Mouse (Mus musculus): ENCODE results near the gene Sbk2. TPM values are rescaled to one million over a fixed set of nuclear protein-coding genes. Genes with fewer than 3 reads are reported as not detected.
A peak's percentile ranks its signal among the peaks of the same experiment; 100 is the strongest.

The Sbk2 gene
- total and polyA plus RNA-seq, 2 experiments from 2014 or later: 0.31 TPM; not detected in 1

- peak overlapping the region; percentile 77 for H3K4me2 ChIP-seq (ENCODE audit: low read depth, low read length)
- peak overlapping the region; percentile 56 for H3K9ac ChIP-seq (replicated peaks; ENCODE audit: low read length)
- peaks cover 31% of the 10 kb centered on the region for H3K4me1 ChIP-seq (ENCODE audit: insufficient read depth, low read length)
- peak overlapping the region; percentile 40 for H3K4me3 ChIP-seq (ENCODE audit: low read length)
- H3K9me3 ChIP-seq (ENCODE audit: low read length): no peaks in the 10 kb centered on the region
- peak overlapping the region; percentile 96 for H3K27ac ChIP-seq
- ATAC-seq: peak; percentile 16
- DNase-seq (ENCODE audit: low spot score): peak; percentile 72
- no peaks in the 10 kb centered on the region for H3K27me3 ChIP-seq (ENCODE audit: insufficient read depth, low read length)
- WGBS: 4% methylated on average over 37 of the region's 37 CpGs
- peak; percentile 71 for TF ChIP-seq CTCF (IDR thresholded peaks at IDR 0.05; ENCODE audit: low read depth)
- H3K36me3 ChIP-seq (ENCODE audit: insufficient read depth, low read length): peaks cover 21% of the 10 kb centered on the region; the same call in 1 of the 2 replicates
Observed at GRCm38 (mm10) chr7:4923586-4924364, 40.4 kb downstream of the Sbk2 start.

- H3K27me3 ChIP-seq (ENCODE audit: insufficient read depth, low read length): no peaks in the 10 kb centered on the region
- H3K4me1 ChIP-seq (ENCODE audit: insufficient read depth, low read length): peaks cover 31% of the 10 kb centered on the region
- peak overlapping the region; percentile 56 for H3K9ac ChIP-seq (replicated peaks; ENCODE audit: low read length)
- WGBS: 1% methylated on average over 14 of the region's 14 CpGs
- peak overlapping the region; percentile 96 for H3K27ac ChIP-seq
- peak; percentile 94 for DNase-seq (ENCODE audit: low spot score)
- ATAC-seq: peak; percentile 48
- TF ChIP-seq CTCF (IDR thresholded peaks at IDR 0.05; ENCODE audit: low read depth): peak; percentile 62
- peaks cover 28% of the 10 kb centered on the region; the same call in 1 of the 2 replicates for H3K36me3 ChIP-seq (ENCODE audit: insufficient read depth, low read length)
- H3K9me3 ChIP-seq (ENCODE audit: low read length): no peaks in the 10 kb centered on the region
- peak overlapping the region; percentile 40 for H3K4me3 ChIP-seq (ENCODE audit: low read length)
- peak overlapping the region; percentile 77 for H3K4me2 ChIP-seq (ENCODE audit: low read depth, low read length)
Observed at GRCm38 (mm10) chr7:4922931-4923565, 41.2 kb downstream of the Sbk2 start.

GRCm38 (mm10) chr7:4922508-4922907 lies 41.7 kb downstream of the Sbk2 start:
- H3K36me3 ChIP-seq (ENCODE audit: insufficient read depth, low read length): peaks cover 28% of the 10 kb centered on the region; the same call in 1 of the 2 replicates
- WGBS: under 1% methylated on average over 14 of the region's 14 CpGs
- H3K27me3 ChIP-seq (ENCODE audit: insufficient read depth, low read length): no peaks in the 10 kb centered on the region
- peak overlapping the region; percentile 56 for H3K9ac ChIP-seq (replicated peaks; ENCODE audit: low read length)
- peak overlapping the region; percentile 40 for H3K4me3 ChIP-seq (ENCODE audit: low read length)
- peak overlapping the region; percentile 96 for H3K27ac ChIP-seq
- peak overlapping the region; percentile 77 for H3K4me2 ChIP-seq (ENCODE audit: low read depth, low read length)
- no peak for TF ChIP-seq CTCF (IDR thresholded peaks at IDR 0.05; ENCODE audit: low read depth)
- no peaks in the 10 kb centered on the region for H3K9me3 ChIP-seq (ENCODE audit: low read length)
- peak; percentile 95 for DNase-seq (ENCODE audit: low spot score)
- H3K4me1 ChIP-seq (ENCODE audit: insufficient read depth, low read length): peaks cover 31% of the 10 kb centered on the region
- ATAC-seq: peak; percentile 84

- peak within 1 kb of the TSS; percentile 56 for H3K9ac ChIP-seq (replicated peaks; ENCODE audit: low read length)
- peak within 1 kb of the TSS; percentile 96 for H3K27ac ChIP-seq
- peak within 1 kb of the TSS; percentile 40 for H3K4me3 ChIP-seq (ENCODE audit: low read length)
- 33% methylated on average over 8 of the region's 8 CpGs for WGBS
- H3K9me3 ChIP-seq (ENCODE audit: low read length): no peaks in the 10 kb centered on the region
- H3K4me2 ChIP-seq (ENCODE audit: low read depth, low read length): peak within 1 kb of the TSS; percentile 77
- H3K27me3 ChIP-seq (ENCODE audit: insufficient read depth, low read length): no peaks in the 10 kb centered on the region
- no peak for DNase-seq (ENCODE audit: low spot score)
- peaks cover 28% of the 10 kb centered on the region; the same call in 1 of the 2 replicates for H3K36me3 ChIP-seq (ENCODE audit: insufficient read depth, low read length)
- TF ChIP-seq CTCF (IDR thresholded peaks at IDR 0.05; ENCODE audit: low read depth): no peak
- peaks cover 31% of the 10 kb centered on the region for H3K4me1 ChIP-seq (ENCODE audit: insufficient read depth, low read length)
- no peak for ATAC-seq
Observed at GRCm38 (mm10) chr7:4921824-4922482, 42.3 kb downstream of the Sbk2 start, which contains the start of gene Nat14. TSS of gene Nat14 (plus strand) at chr7:4922028.

- H3K36me3 ChIP-seq (ENCODE audit: insufficient read depth, low read length): peaks cover 28% of the 10 kb centered on the region; the same call in 1 of the 2 replicates
- peak overlapping the region; percentile 77 for H3K4me2 ChIP-seq (ENCODE audit: low read depth, low read length)
- H3K4me3 ChIP-seq (ENCODE audit: low read length): no peak overlapping the region
- no peak for TF ChIP-seq CTCF (IDR thresholded peaks at IDR 0.05; ENCODE audit: low read depth)
- no peaks in the 10 kb centered on the region for H3K27me3 ChIP-seq (ENCODE audit: insufficient read depth, low read length)
- peak overlapping the region; percentile 33; the same call in 1 of the 2 replicates for H3K9ac ChIP-seq (replicated peaks; ENCODE audit: low read length)
- H3K9me3 ChIP-seq (ENCODE audit: low read length): no peaks in the 10 kb centered on the region
- no peak for DNase-seq (ENCODE audit: low spot score)
- no peak for ATAC-seq
- H3K4me1 ChIP-seq (ENCODE audit: insufficient read depth, low read length): peaks cover 37% of the 10 kb centered on the region
- H3K27ac ChIP-seq: peak overlapping the region; percentile 96
- 57% methylated on average over 23 of the region's 23 CpGs for WGBS
Observed at GRCm38 (mm10) chr7:4920976-4921823, 43.0 kb downstream of the Sbk2 start.

- H3K9me3 ChIP-seq (ENCODE audit: low read length): no peaks in the 10 kb centered on the region
- H3K4me2 ChIP-seq (ENCODE audit: low read depth, low read length): no peak overlapping the region
- WGBS: 94% methylated on average over 19 of the region's 19 CpGs
- H3K9ac ChIP-seq (replicated peaks; ENCODE audit: low read length): no peak overlapping the region
- no peaks in the 10 kb centered on the region for H3K27me3 ChIP-seq (ENCODE audit: insufficient read depth, low read length)
- no peak for TF ChIP-seq CTCF (IDR thresholded peaks at IDR 0.05; ENCODE audit: low read depth)
- peak overlapping the region; percentile 96; the same call in 1 of the 2 replicates for H3K27ac ChIP-seq
- peaks cover 40% of the 10 kb centered on the region for H3K4me1 ChIP-seq (ENCODE audit: insufficient read depth, low read length)
- H3K36me3 ChIP-seq (ENCODE audit: insufficient read depth, low read length): peaks cover 28% of the 10 kb centered on the region; the same call in 1 of the 2 replicates
- ATAC-seq: no peak
- H3K4me3 ChIP-seq (ENCODE audit: low read length): no peak overlapping the region
- DNase-seq (ENCODE audit: low spot score): no peak
Observed at GRCm38 (mm10) chr7:4920496-4920895, 43.7 kb downstream of the Sbk2 start.
